ENCODE assay signal across 8 mouse cellular contexts in genomic region chr2:172831762-172832161, GRCm38 (mm10).
DNase-seq lines count a peak whose midpoint lies in the region; ATAC-seq and TF ChIP-seq lines count a peak whose summit lies in the region.

No protein-coding gene starts in this region.

- 0 out of 2 replicates have a peak, but pooled peaks cover 4% of the 10 kb centered on the region for H3K27me3 ChIP-seq in heart, embryonic 11.5 days (ENCODE audit: control insufficient read depth, insufficient read depth, low read length)
- H3K27me3 ChIP-seq in kidney, embryonic 16.5 days (ENCODE audit: insufficient read depth, low read length), result no peaks in the 10 kb centered on the region
- no peaks in the 10 kb centered on the region for H3K27me3 ChIP-seq in liver, adult 2 months (ENCODE audit: control insufficient read depth, insufficient read depth, low read length)
- H3K27me3 ChIP-seq in stomach, embryonic 16.5 days (ENCODE audit: control insufficient read depth, insufficient read depth, low read length), result no peaks in the 10 kb centered on the region

- TF ChIP-seq CTCF in liver, adult 2 months (IDR thresholded peaks at IDR 0.05; ENCODE audit: low read depth, low read length), result peak; percentile 88

- H3K9me3 ChIP-seq in heart, embryonic 11.5 days (replicated peaks; ENCODE audit: control insufficient read depth, low read length), result no peaks in the 10 kb centered on the region
- no peaks in the 10 kb centered on the region for H3K9me3 ChIP-seq in kidney, embryonic 16.5 days (ENCODE audit: low read length)
- H3K9me3 ChIP-seq in stomach, embryonic 16.5 days (replicated peaks; ENCODE audit: control insufficient read depth, low read length), result no peaks in the 10 kb centered on the region

- H3K4me1 ChIP-seq in heart, embryonic 11.5 days (ENCODE audit: control insufficient read depth, insufficient read depth, low read length), result peaks cover 8% of the 10 kb centered on the region
- H3K4me1 ChIP-seq in kidney, embryonic 16.5 days (ENCODE audit: insufficient read depth, low read length), result peaks cover 12% of the 10 kb centered on the region
- no peaks in the 10 kb centered on the region for H3K4me1 ChIP-seq in liver, adult 2 months (ENCODE audit: control insufficient read depth, insufficient read depth, low read length)
- no peaks in the 10 kb centered on the region for H3K4me1 ChIP-seq in stomach, embryonic 16.5 days (ENCODE audit: control insufficient read depth, insufficient read depth, low read length)

- DNase-seq in 3134 (ENCODE audit: extremely low read depth, insufficient read length, low spot score), result peak; percentile 38
- peak; percentile 59 for DNase-seq in adrenal gland, adult 8-10 months
- DNase-seq in embryo, embryonic 11.5 days (ENCODE audit: low read depth, low spot score), result peak; percentile 65
- DNase-seq in liver, adult 2 months (ENCODE audit: extremely low read depth, low read depth, low spot score), result peak; percentile 46
- peak; percentile 88 for DNase-seq in neural tube, embryonic 10.5 days (ENCODE audit: extremely low spot score, low spot score)

- peak; percentile 65; the same call in 1 of the 2 replicates for ATAC-seq in heart, embryonic 11.5 days (replicated peaks; ENCODE audit: insufficient number of reproducible peaks, low FRiP score, low TSS enrichment)
- ATAC-seq in kidney, embryonic 16.5 days (ENCODE audit: low FRiP score, low TSS enrichment), result peak; percentile 76
- peak; percentile 56; the same call in 1 of the 2 replicates for ATAC-seq in stomach, embryonic 16.5 days (ENCODE audit: insufficient read depth, low FRiP score)

- H3K4me2 ChIP-seq in heart, embryonic 11.5 days, result no peak overlapping the region
- H3K4me2 ChIP-seq in kidney, embryonic 16.5 days (replicated peaks; ENCODE audit: low read depth, low read length), result no peak overlapping the region
- no peak overlapping the region for H3K4me2 ChIP-seq in stomach, embryonic 16.5 days (ENCODE audit: low read depth, low read length)

- H3K79me2 ChIP-seq in liver, adult 2 months (ENCODE audit: control insufficient read depth, insufficient read depth, low read length), result no peaks in the 10 kb centered on the region

- no peaks in the 10 kb centered on the region for H3K36me3 ChIP-seq in heart, embryonic 11.5 days (ENCODE audit: control insufficient read depth, insufficient read depth, low read length)
- H3K36me3 ChIP-seq in kidney, embryonic 16.5 days (ENCODE audit: insufficient read depth, low read length), result no peaks in the 10 kb centered on the region
- H3K36me3 ChIP-seq in liver, adult 2 months (ENCODE audit: control insufficient read depth, insufficient read depth, low read length), result no peaks in the 10 kb centered on the region
- H3K36me3 ChIP-seq in stomach, embryonic 16.5 days (ENCODE audit: control insufficient read depth, insufficient read depth, low read length), result no peaks in the 10 kb centered on the region

- TF ChIP-seq POLR2A in liver, adult 2 months (IDR thresholded peaks at IDR 0.05; ENCODE audit: extremely low read depth, insufficient read depth, low read length), result no peak

- H3K9ac ChIP-seq in heart, embryonic 11.5 days (ENCODE audit: low read depth, low read length), result no peak overlapping the region
- H3K9ac ChIP-seq in kidney, embryonic 16.5 days (replicated peaks; ENCODE audit: low read length), result no peak overlapping the region
- no peak overlapping the region for H3K9ac ChIP-seq in liver, adult 2 months (ENCODE audit: low read depth, low read length)
- H3K9ac ChIP-seq in stomach, embryonic 16.5 days (ENCODE audit: low read length), result no peak overlapping the region

- no peak overlapping the region for H3K27ac ChIP-seq in heart, embryonic 11.5 days (ENCODE audit: low read depth, low read length)
- H3K27ac ChIP-seq in kidney, embryonic 16.5 days (ENCODE audit: low read length), result no peak overlapping the region
- H3K27ac ChIP-seq in liver, adult 2 months (replicated peaks; ENCODE audit: insufficient read depth, low read depth, low read length), result no peak overlapping the region
- no peak overlapping the region for H3K27ac ChIP-seq in stomach, embryonic 16.5 days (ENCODE audit: low read length)

- WGBS in heart, embryonic 11.5 days (ENCODE audit: insufficient replicate concordance), result 17% methylated on average over 5 of the region's 5 CpGs
- 18% methylated on average over 5 of the region's 5 CpGs for WGBS in kidney, embryonic 16.5 days
- WGBS in liver, adult 2 months, result 21% methylated on average over 5 of the region's 5 CpGs
- WGBS in stomach, embryonic 16.5 days, result 11% methylated on average over 5 of the region's 5 CpGs

- no peak overlapping the region for H3K4me3 ChIP-seq in heart, embryonic 11.5 days (ENCODE audit: low read depth, low read length)
- H3K4me3 ChIP-seq in kidney, embryonic 16.5 days (ENCODE audit: low read length), result no peak overlapping the region
- H3K4me3 ChIP-seq in liver, adult 2 months (ENCODE audit: insufficient read depth, low read depth, low read length), result no peak overlapping the region
- no peak overlapping the region for H3K4me3 ChIP-seq in stomach, embryonic 16.5 days (replicated peaks; ENCODE audit: low read length)

Comparison
In these comparisons a context has a peak if more than half of its experiments do, and no peak if none do; other contexts are left out.
1. DNase-seq: peak in every context shown above with its lines; median percentile 88 in neural tube, embryonic 10.5 days; 65 in embryo, embryonic 11.5 days; 59 in adrenal gland, adult 8-10 months; 46 in liver, adult 2 months; 38 in 3134.